Mouse (Mus musculus) megakaryocyte progenitor cell, adult 5-6 weeks (primary cell): ENCODE measurements at regions not wholly inside any gene's neighbourhood (a gene's known extent, or its start where the extent isn't known, plus 50 kb on each side); places are given as distances from the start of the nearest gene placed in this dataset.

Experiments
- ATAC-seq: replicated peaks from 2 replicates; pipeline ENCODE4 v1.8.0; 2016; ENCODE audit warnings: mild to moderate bottlenecking, moderate TSS enrichment, inconsistent platforms; ENCODE audit not compliant: poor library complexity

GRCm38 (mm10) chr17:85508386-85508785 is 105.0 kb upstream of the Six3 start:
- no peak for ATAC-seq

GRCm38 (mm10) chr17:85512971-85513370 is 100.4 kb upstream of the Six3 start:
- no peak for ATAC-seq

GRCm38 (mm10) chr17:85513936-85514335 is 99.5 kb upstream of the Six3 start:
- ATAC-seq: no peak

DNA sequence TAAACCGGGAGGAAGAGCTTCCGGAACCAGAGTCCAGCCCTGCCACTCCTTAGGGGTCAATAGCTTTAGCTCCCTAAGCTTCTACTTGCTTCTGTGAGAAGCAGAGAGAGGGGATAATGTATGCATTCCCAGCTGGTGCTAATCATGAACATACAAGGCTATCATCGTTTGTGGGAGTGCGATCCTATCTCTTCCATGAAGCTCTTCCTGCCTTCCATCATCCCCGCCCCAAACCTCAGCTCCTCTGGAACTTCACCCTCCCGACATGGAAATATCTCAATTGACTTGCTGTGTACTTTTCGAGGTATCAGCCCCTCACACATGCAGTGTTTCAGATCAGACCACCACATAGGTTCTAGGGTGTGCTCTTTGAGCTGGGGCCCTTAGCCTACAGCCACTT is 99.0 kb upstream of the Six3 start:
- no peak for ATAC-seq

GRCm38 (mm10) chr17:85517301-85517700 is 96.1 kb upstream of the Six3 start:
- ATAC-seq: no peak

- ATAC-seq: no peak
Observed at GRCm38 (mm10) chr17:85518513-85518912, 94.9 kb upstream of the Six3 start.

- ATAC-seq: no peak
Observed at GRCm38 (mm10) chr17:85527327-85527698, 86.1 kb upstream of the Six3 start.

GRCm38 (mm10) chr17:85528105-85529004 is 85.1 kb upstream of the Six3 start:
- no peak for ATAC-seq

DNA sequence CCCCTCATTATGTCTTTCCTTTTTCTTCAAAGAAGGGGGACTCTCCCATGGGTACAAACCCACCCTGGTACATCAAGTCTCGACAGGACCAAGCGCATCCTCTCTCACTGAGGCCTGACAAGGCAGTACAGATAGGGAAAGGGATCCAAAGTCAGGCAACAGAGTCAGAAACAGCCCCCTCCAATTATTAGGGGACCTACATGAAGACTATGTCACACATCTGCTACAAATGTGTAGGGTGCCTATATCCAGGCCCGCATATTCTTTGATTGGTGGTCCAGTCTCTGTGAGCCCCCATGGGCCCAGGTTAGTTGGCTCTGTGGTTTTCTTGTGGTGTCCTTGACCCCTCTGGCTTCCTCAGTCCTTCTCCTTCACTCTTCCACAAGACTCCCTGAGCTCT is 77.1 kb upstream of the Six3 start:
- ATAC-seq: no peak

DNA sequence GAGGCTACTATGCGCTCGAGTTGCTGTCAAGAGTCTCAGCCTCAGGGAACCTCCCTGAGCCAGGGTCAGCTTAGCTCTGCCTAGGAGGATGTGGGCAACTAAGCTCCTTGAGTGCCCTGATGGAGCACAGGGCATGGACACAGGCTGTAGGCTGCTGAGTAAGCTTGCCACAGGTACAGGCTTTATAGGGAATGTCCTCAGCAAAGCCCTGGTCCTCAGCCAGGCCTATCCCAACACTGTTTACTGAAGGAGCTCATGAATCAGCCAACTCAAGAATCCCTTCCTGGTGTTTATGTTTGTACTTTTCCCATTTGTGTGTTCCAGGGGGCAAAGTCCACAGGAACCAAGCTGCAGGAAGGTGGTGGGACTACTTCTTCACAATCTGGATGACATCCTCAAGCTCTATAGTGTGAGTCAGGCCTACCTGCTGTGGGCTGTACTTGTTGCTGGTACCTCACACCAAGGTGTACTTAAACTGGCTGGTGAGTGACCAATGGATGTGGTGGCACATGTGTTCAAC is 72.1 kb upstream of the Six3 start:
- no peak for ATAC-seq

DNA sequence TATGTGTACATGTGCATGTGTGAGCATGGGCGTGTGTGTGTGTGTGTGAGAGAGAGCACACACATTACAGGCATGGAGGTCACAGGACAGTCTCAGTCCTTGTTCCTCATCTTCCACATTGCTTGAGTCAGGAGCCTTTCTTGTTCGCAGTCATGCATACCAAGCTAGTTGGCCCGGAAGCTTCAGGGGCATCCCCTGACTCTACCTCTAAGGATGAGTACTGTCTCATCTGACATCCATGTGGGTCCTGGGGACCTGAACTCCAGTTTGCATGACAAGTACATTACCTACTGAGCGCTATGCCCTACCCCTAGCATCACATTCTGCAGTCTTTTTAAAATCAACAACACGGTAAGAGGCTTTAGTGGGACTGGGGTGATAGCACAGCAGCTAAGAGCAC is 65.3 kb upstream of the Six3 start:
- no peak for ATAC-seq

GRCm38 (mm10) chr17:85561006-85561405 is 52.4 kb upstream of the Six3 start:
- ATAC-seq: no peak

DNA sequence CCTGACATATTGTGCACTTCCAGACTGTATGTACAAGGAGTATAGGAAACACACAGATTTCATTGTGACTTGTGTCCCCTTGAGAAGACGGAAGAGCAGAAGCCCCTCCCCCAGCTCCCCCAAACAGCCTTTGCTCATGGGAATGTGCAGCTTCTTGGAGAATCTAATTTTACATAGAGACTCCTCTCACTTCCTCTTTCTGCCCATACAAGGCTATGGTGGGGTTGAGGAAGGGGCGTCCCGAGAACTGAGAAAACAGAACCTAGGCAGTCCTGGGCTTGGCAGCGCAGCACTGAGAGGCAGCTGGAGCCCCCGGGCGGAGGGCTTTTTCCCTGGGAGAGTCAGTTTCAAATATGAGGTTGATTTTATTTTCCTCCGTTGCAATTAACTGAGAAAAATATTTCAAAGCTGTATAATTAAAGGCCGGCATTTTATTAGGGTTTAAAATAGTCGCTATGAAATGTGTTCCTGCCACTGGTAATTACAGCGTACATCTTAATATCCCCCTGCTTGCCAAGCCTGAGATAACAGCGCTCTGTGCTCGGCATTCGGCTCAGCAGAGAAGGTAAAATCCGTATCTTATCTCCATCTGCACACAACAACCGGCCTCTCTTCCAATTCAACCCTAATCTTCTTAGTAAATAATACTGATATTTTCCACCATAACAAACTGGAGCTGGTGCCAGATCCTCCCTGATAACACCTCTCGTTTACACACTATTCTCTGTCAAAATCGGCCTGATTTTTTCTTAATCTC is 50.7 kb upstream of the Six3 start:
- peak; percentile 63 for ATAC-seq

- ATAC-seq: no peak
Observed at GRCm38 (mm10) chr17:85563391-85563790, 50.0 kb upstream of the Six3 start.
